Mouse (Mus musculus) liver, embryonic 13.5 days (tissue): ENCODE data around the gene Fzd9. TPM values are rescaled to one million over a fixed set of nuclear protein-coding genes. Genes with fewer than 3 reads are reported as not detected.

ENCODE experiments used
- ATAC-seq: fragments of 200-750 bp; cut with Nextera tagmentation; 2 replicates; pipeline ENCODE4 v1.8.0; 2017; ENCODE audit warnings: low read depth, mild to moderate bottlenecking, moderate number of reproducible peaks, moderate library complexity
- DNase-seq: peaks from one replicate; pipeline ENCODE4 v3.0.0; 2022
- H3K27ac ChIP-seq: fragments of 300-500 bp; sonication (generic); 2 replicates; pipeline ENCODE4 v1.5.1; 2015; ENCODE audit warnings: moderate library complexity, mild to moderate bottlenecking, inconsistent platforms
- H3K27me3 ChIP-seq: fragments of 300-500 bp; sonication (generic); 2 replicates; pipeline ENCODE4 v1.6.1; 2015; ENCODE audit warnings: mild to moderate bottlenecking, inconsistent platforms
- H3K36me3 ChIP-seq: fragments of 300-500 bp; sonication (generic); 2 replicates; pipeline ENCODE4 v1.6.1; 2015; ENCODE audit warnings: mild to moderate bottlenecking, inconsistent platforms
- H3K4me1 ChIP-seq: fragments of 300-500 bp; sonication (generic); replicated peaks from 2 replicates; pipeline ENCODE4 v1.6.1; 2015; ENCODE audit warnings: inconsistent platforms
- H3K4me2 ChIP-seq: fragments of 300-500 bp; sonication (generic); 2 replicates; pipeline ENCODE4 v1.6.1; 2015; ENCODE audit warnings: inconsistent platforms, mild to moderate bottlenecking, moderate library complexity
- H3K4me3 ChIP-seq: fragments of 300-500 bp; sonication (generic); replicated peaks from 2 replicates; pipeline ENCODE4 v1.5.1; 2015; ENCODE audit warnings: mild to moderate bottlenecking, inconsistent platforms
- H3K9ac ChIP-seq: fragments of 300-500 bp; sonication (generic); 2 replicates; pipeline ENCODE4 v1.6.1; 2015; ENCODE audit warnings: mild to moderate bottlenecking, inconsistent platforms
- H3K9me3 ChIP-seq: fragments of 300-500 bp; sonication (generic); replicated peaks from 2 replicates; pipeline ENCODE4 v1.6.1; 2016; ENCODE audit warnings: inconsistent platforms
- WGBS: fragments of 180-500 bp; shearing (Covaris S2); methylation state at CpG from one replicate; pipeline ENCODE4 v1.1.7; 2015; ENCODE audit not compliant: insufficient replicate concordance; 5-methylcytosine and 5-hydroxymethylcytosine counted together
- polyA plus RNA-seq: library from polyadenylated mRNA; unstranded; fragments of >200 nt; fragmentation: Nextera tagmentation; extraction: Ambion mirVana; gene quantifications from 2 replicates; pipeline ENCODE4 v1.2.1, GENCODE M21; 2015

Gene Fzd9
- 0.43 and 0.59 TPM in 2 replicates for polyA plus RNA-seq

DNA sequence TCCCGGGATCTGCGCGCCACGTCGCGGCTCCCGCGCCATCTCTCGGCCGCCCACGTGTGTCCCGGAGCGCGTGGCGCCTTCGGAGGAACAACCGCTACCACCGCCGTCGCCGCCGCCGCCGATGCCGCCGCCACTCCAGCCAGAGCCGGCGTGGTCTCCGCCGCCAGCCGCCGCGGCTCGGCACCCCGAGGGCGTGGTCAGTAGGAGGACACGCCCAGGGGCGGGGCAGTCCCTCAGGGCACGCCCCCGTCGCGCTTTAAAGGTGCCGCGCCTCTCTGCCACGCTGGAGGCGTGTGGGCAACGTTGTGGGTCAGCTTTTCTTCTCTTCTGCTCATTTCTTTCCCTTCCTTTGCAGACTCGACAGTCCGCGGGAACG lies at the start of gene Fzd9:
Fzd9 (minus strand) TSS at position 152 of the 376 bp plus-strand sequence.
- ATAC-seq = peak; percentile 85
- peaks cover 40% of the 10 kb centered on the region for H3K27me3 ChIP-seq

GRCm38 (mm10) chr5:135292001-135292400 lies 41.0 kb upstream of the Fzd9 start:
- whole genome bisulfite sequencing = 49% methylated on average over 2 of the region's 2 CpGs
- H3K9ac ChIP-seq = no peak overlapping the region
- no peak for ATAC-seq
- DNase-seq = no peak
- H3K4me1 ChIP-seq = no peaks in the 10 kb centered on the region
- H3K27ac ChIP-seq = no peak overlapping the region
- H3K4me2 ChIP-seq = no peak overlapping the region
- no peaks in the 10 kb centered on the region for H3K27me3 ChIP-seq
- no peaks in the 10 kb centered on the region for H3K9me3 ChIP-seq
- H3K36me3 ChIP-seq = no peaks in the 10 kb centered on the region
- no peak overlapping the region for H3K4me3 ChIP-seq

More for the DNA sequence above, at the start of gene Fzd9:
- Histone ChIP-seq H3K4me3 (peak within 1 kb of the TSS; percentile 63), H3K27ac (no peak within 1 kb of the TSS), H3K9ac (peak within 1 kb of the TSS; percentile 57), H3K4me2 (peak within 1 kb of the TSS; percentile 92), H3K36me3 (peaks cover 14% of the 10 kb centered on the region), H3K9me3 (0 out of 2 replicates have a peak, but pooled peaks cover 1% of the 10 kb centered on the region), H3K4me1 (peaks cover 18% of the 10 kb centered on the region)
- peak; percentile 75 for DNase-seq
- WGBS = under 1% methylated on average over 40 of the region's 51 CpGs

DNA sequence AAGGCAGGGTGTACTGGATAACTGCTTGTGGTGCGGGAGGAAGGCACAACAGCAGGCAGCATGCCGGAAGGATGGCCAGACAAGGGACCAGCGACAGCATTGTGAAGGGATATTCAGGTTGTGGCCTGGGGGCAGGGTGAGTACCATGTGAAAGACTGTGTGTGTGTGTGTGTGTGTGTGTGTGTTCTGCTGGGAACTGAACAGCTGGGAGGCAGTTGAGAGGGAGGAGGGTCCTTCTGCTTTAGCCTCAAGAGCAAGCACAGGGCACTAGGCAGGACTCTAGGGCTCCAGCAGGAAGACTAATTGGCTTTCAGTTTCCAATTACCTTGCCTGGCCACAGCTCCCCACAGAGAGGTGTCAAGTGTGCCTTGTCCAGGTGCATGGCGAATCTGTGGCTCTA lies 40.2 kb upstream of the Fzd9 start:
- DNase-seq = no peak
- 55% methylated on average over 4 of the region's 4 CpGs for WGBS

DNA sequence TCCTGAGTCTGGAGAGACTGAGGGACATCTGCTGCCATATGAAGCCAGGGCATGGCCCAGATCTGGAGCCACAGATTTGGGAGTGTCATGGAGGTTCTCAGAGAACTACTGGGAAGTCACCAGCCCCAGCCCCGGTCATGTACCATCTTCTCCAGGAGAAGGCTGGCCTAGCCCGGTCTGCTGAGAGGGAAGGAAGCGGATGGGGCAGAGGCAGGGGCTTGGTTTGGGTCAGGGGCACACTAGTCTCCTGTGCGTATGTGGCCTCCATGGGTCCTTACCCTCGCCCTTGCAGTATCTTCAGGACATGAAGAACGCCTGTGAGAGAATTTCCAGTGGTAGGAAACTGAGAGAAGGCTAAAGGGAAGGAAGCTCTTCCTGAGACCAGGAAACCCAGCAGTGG lies 39.7 kb upstream of the Fzd9 start:
- Histone ChIP-seq H3K27me3 (no peaks in the 10 kb centered on the region), H3K4me2 (no peak overlapping the region), H3K4me1 (no peaks in the 10 kb centered on the region), H3K36me3 (no peaks in the 10 kb centered on the region), H3K9me3 (no peaks in the 10 kb centered on the region), H3K27ac (no peak overlapping the region), H3K9ac (no peak overlapping the region), H3K4me3 (no peak overlapping the region)
- WGBS = 45% methylated on average over 6 of the region's 6 CpGs
- DNase-seq (no peak), ATAC-seq (no peak)

More for the DNA sequence above, 40.2 kb upstream of the Fzd9 start:
- Histone ChIP-seq H3K27ac (no peak overlapping the region), H3K36me3 (no peaks in the 10 kb centered on the region), H3K9ac (no peak overlapping the region), H3K4me1 (no peaks in the 10 kb centered on the region), H3K4me2 (no peak overlapping the region), H3K4me3 (no peak overlapping the region), H3K27me3 (no peaks in the 10 kb centered on the region), H3K9me3 (no peaks in the 10 kb centered on the region)
- no peak for ATAC-seq

- Histone ChIP-seq H3K4me2 (no peak overlapping the region), H3K4me1 (no peaks in the 10 kb centered on the region), H3K27me3 (no peaks in the 10 kb centered on the region), H3K9me3 (no peaks in the 10 kb centered on the region), H3K9ac (no peak overlapping the region), H3K4me3 (no peak overlapping the region), H3K36me3 (no peaks in the 10 kb centered on the region), H3K27ac (no peak overlapping the region)
- 68% methylated on average over 5 of the region's 5 CpGs for WGBS
- ATAC-seq (no peak), DNase-seq (no peak)
Measured at GRCm38 (mm10) chr5:135286926-135287325, 35.9 kb upstream of the Fzd9 start.

DNA sequence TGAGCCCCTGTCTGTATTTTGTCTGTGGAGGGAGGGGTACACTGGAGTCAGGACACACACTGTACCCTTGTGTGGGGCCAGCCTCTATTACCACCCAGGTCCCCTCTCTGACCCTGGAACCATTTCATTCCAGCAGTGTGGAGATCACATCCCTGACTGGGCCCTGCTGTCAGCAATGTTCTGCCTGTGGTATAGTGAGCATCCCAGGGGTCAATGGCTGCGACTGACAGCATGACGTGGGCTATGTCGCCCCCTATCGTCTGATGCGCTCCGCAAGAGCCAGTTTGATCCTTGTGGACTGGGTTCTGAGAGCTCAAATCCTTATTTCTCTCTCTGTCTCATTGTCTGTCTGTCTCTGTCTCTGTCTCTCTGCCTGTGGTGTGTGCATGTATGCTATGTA lies 35.2 kb upstream of the Fzd9 start:
- no peak for ATAC-seq
- Histone ChIP-seq H3K9me3 (no peaks in the 10 kb centered on the region), H3K27me3 (no peaks in the 10 kb centered on the region), H3K4me3 (no peak overlapping the region), H3K27ac (no peak overlapping the region), H3K36me3 (no peaks in the 10 kb centered on the region), H3K9ac (no peak overlapping the region), H3K4me1 (no peaks in the 10 kb centered on the region), H3K4me2 (no peak overlapping the region)
- DNase-seq = peak; percentile 34
- 0% methylated on average over 6 of the region's 6 CpGs for WGBS

DNA sequence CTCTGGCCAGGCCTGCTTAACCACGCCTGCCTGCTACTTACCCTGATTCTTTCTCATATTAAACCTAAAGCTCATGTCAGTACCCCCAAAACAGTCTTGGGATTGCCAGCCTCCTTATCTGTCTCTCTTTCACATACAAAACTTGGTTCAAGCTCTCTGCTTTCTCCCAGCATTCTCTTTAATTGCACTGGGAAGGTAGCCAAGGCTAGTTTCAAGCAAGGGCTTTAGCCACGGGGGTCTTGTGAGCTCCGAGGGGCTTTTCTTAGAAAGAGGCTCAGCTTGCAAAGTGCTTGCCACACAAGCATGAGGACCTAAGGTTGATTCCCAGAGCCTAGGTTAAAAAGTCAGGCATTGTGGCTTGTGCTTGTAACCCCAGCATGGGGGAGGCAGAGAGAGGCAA lies 34.2 kb upstream of the Fzd9 start:
- Histone ChIP-seq H3K4me2 (no peak overlapping the region), H3K4me1 (no peaks in the 10 kb centered on the region), H3K9me3 (no peaks in the 10 kb centered on the region), H3K27me3 (no peaks in the 10 kb centered on the region), H3K4me3 (no peak overlapping the region), H3K9ac (no peak overlapping the region), H3K36me3 (no peaks in the 10 kb centered on the region), H3K27ac (no peak overlapping the region)
- WGBS = 63% methylated on average over 3 of the region's 3 CpGs
- DNase-seq (no peak), ATAC-seq (no peak)

DNA sequence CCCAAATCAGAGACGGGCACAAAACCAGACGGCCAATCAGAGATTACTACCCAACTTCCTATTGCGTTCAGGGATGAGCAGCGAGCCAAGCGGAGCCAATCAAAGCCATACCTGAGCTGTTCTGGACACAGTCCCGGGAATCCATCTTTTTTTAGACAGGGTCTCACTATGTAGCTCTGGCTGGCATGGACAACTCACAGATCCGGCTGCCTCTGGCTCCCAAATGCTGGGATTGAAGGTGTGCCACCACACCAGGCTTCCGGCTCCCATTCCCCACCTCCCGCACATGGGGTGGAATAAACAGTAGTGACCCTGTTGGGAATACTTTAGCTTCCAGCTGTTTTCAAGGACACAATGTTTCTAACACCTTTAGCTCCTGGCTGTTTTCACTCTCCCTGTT lies 29.2 kb upstream of the Fzd9 start:
- Histone ChIP-seq H3K4me3 (no peak overlapping the region), H3K36me3 (no peaks in the 10 kb centered on the region), H3K9ac (no peak overlapping the region), H3K4me1 (no peaks in the 10 kb centered on the region), H3K27ac (no peak overlapping the region), H3K4me2 (no peak overlapping the region), H3K9me3 (no peaks in the 10 kb centered on the region), H3K27me3 (peaks cover 23% of the 10 kb centered on the region)
- 63% methylated on average over 9 of the region's 9 CpGs for WGBS
- ATAC-seq (no peak), DNase-seq (no peak)

- Histone ChIP-seq H3K9ac (0 out of 2 replicates have a peak overlapping the region, but pooled peaks have one; percentile 17), H3K4me1 (no peaks in the 10 kb centered on the region), H3K36me3 (no peaks in the 10 kb centered on the region), H3K9me3 (no peaks in the 10 kb centered on the region), H3K4me2 (peak overlapping the region; percentile 46), H3K27ac (no peak overlapping the region), H3K27me3 (peaks cover 34% of the 10 kb centered on the region), H3K4me3 (peak overlapping the region; percentile 23)
- ATAC-seq (no peak), DNase-seq (no peak)
- WGBS = 8% methylated on average over 36 of the region's 36 CpGs
Measured at GRCm38 (mm10) chr5:135276597-135276996, 25.6 kb upstream of the Fzd9 start.

DNA sequence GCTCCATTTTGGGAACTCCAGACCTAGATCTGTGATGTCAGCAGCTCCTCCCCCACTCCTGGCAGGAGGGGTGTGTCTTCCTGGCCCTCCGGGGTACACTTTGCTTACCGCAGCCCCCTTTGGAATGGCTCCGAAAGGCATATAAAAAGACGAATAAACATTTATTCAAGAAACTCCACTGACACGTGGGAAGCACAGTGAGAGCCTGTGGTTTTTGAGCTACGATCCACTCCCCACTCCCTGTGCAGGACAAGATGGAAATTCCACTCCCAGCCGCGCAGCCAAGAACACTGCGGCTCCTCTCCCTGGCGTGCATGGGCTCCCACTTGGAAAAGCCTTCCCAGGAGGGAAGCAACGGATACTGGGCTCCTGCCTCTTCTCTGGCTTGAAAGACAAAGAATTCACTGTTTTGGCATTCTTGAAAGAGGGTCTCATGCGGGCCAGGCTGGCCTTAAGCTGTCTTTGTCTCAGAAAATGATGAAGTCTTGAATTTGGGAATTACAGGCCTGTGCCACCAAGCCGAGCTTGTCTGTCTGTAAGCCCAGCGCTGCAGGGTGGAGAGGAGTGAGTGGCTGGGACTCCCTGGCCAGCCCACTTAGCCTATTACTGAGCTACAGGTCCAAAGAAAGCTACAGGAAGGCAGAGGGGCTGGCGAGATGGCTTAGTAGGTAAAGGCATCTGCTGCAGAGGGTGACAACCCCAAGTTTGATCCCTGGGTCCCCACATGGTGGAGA lies 23.8 kb upstream of the Fzd9 start:
- ATAC-seq (no peak), DNase-seq (no peak)
- Histone ChIP-seq H3K4me3 (no peak overlapping the region), H3K27ac (no peak overlapping the region), H3K27me3 (peaks cover 34% of the 10 kb centered on the region), H3K9ac (no peak overlapping the region), H3K4me1 (no peaks in the 10 kb centered on the region), H3K36me3 (no peaks in the 10 kb centered on the region), H3K4me2 (no peak overlapping the region), H3K9me3 (no peaks in the 10 kb centered on the region)
- 32% methylated on average over 15 of the region's 15 CpGs for WGBS

DNA sequence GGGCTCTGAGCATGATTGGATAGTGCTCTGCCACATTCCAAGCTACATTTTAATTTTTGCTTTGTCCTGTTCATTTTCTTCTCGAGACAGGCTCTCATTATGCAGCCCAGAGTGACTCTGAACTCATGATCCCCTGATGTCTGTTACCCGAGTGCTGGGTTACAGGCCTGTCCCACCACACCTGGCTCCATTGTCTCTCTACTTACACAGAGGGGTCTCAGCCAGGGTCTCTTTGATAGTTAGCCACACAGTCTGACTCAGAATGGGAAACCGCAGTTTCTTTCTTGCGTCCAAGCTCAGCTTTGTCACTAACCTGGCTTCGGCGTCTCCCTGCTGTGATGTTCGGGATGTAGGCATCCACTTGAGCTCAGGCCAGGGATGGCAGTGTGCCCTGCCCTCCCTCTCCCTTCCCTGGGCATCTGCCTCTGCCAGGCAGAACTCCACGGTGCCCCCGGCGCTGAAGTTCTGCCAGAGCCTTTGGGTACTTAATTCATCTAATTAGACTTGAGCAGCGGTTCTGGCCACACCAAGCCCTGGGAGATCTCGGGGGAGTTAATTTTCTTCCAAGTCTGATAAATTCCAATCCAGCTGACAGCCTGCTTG lies 20.6 kb upstream of the Fzd9 start:
- 81% methylated on average over 12 of the region's 12 CpGs for WGBS
- no peak for ATAC-seq

DNA sequence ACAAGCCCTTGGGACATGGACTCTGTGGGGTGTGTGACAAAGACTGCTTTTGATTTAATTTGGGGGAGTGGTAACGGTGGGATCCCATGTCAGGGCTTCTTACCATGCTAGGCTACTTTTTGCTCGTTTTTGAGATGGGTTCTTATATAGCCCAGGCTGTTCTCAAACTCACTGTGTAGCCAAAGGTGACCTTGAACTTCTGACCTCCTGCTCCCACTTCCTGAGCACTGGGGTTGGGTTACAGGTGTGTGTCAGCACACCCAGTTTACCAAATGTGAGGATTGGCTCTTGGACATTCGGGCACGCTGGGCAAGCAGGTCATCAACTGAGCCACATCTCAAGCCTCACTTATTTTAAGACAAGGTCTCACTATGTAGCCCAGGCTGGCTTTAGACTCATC lies 19.3 kb upstream of the Fzd9 start:
- Histone ChIP-seq H3K9me3 (no peaks in the 10 kb centered on the region), H3K4me2 (no peak overlapping the region)
- 66% methylated on average over 4 of the region's 4 CpGs for whole genome bisulfite sequencing

More for the DNA sequence above, 20.6 kb upstream of the Fzd9 start:
- Histone ChIP-seq H3K9me3 (no peaks in the 10 kb centered on the region), H3K36me3 (no peaks in the 10 kb centered on the region), H3K4me1 (no peaks in the 10 kb centered on the region), H3K4me3 (no peak overlapping the region), H3K4me2 (no peak overlapping the region), H3K27me3 (peaks cover 23% of the 10 kb centered on the region), H3K27ac (no peak overlapping the region), H3K9ac (no peak overlapping the region)
- no peak for DNase-seq

More for the DNA sequence above, 19.3 kb upstream of the Fzd9 start:
- Histone ChIP-seq H3K4me3 (no peak overlapping the region), H3K9ac (no peak overlapping the region), H3K4me1 (no peaks in the 10 kb centered on the region), H3K36me3 (no peaks in the 10 kb centered on the region), H3K27ac (no peak overlapping the region), H3K27me3 (peaks cover 12% of the 10 kb centered on the region)
- DNase-seq (no peak), ATAC-seq (no peak)
